Mouse (Mus musculus) C2C12 (cell line): Measurements from ENCODE around the gene Actl6a.

Experiments used
- CTCF ChIP-seq: IDR thresholded peaks from one replicate; pipeline ENCODE4 v1.5.1; 2011; ENCODE audit not compliant: control insufficient read depth, insufficient read depth, insufficient read length
- FOSL1 ChIP-seq: IDR thresholded peaks from one replicate; pipeline ENCODE4 v1.8.0; 2011; ENCODE audit warnings: mild to moderate bottlenecking, low read length; ENCODE audit not compliant: poor library complexity, insufficient read depth, severe bottlenecking
- MAX ChIP-seq: IDR thresholded peaks from one replicate; pipeline ENCODE4 v1.6.1; 2011; ENCODE audit warnings: mild to moderate bottlenecking, control low read depth
- MYOD1 ChIP-seq: IDR thresholded peaks from one replicate; pipeline ENCODE4 v1.6.1; 2011; ENCODE audit warnings: low read depth; ENCODE audit not compliant: control insufficient read depth, insufficient read length
- MYOG ChIP-seq: IDR thresholded peaks from one replicate; pipeline ENCODE4 v1.6.1; 2011; ENCODE audit not compliant: control insufficient read depth, insufficient read length; ENCODE audit errors: extremely low read depth
- USF1 ChIP-seq: IDR thresholded peaks from one replicate; pipeline ENCODE4 v1.6.1; 2011; ENCODE audit warnings: low read depth, mild to moderate bottlenecking, control low read depth, moderate library complexity

DNA sequence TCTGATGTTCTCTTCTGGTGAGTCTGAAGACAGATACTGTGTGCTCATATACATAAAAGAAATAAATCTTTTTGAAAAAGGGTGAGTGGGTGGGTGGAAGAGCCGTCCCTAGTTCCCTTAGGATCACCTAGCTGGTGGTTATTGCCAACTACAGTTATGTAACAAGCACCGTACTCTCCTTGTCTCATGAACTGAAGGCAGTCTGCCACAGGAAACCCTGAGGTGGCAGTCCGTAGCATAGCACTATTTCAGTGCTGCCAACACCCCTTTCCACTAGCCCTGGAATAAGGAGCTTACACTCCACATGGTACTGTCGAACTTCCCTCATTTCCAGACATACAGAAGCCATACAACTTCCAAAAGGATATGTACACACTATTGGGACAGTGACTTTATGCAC is 21.8 kb downstream of the Actl6a start:
- TF ChIP-seq MYOD1 (no peak), CTCF (no peak), USF1 (no peak), MYOG (no peak), MAX (no peak), FOSL1 (no peak)
